Mouse (Mus musculus) liver, embryonic 12.5 days (tissue): ENCODE measurements around the gene Kif19a. TPM values are rescaled to one million over a fixed set of nuclear protein-coding genes. Genes with fewer than 3 reads are reported as not detected.

Experiments
- ATAC-seq: fragments of 200-750 bp; cut with Nextera tagmentation; 2 replicates; pipeline ENCODE4 v1.8.0; 2017; ENCODE audit warnings: moderate number of reproducible peaks, mild to moderate bottlenecking, moderate library complexity
- H3K27ac ChIP-seq: fragments of 300-500 bp; sonication (generic); 2 replicates; pipeline ENCODE4 v1.5.1; 2016; ENCODE audit warnings: mild to moderate bottlenecking
- H3K27me3 ChIP-seq: fragments of 300-500 bp; sonication (generic); replicated peaks from 2 replicates; pipeline ENCODE4 v1.6.1; 2016; ENCODE audit warnings: mild to moderate bottlenecking, moderate library complexity
- H3K36me3 ChIP-seq: fragments of 300-500 bp; sonication (generic); 2 replicates; pipeline ENCODE4 v1.6.1; 2016; ENCODE audit warnings: mild to moderate bottlenecking, moderate library complexity
- H3K4me1 ChIP-seq: fragments of 300-500 bp; sonication (generic); 2 replicates; pipeline ENCODE4 v1.6.1; 2016
- H3K4me2 ChIP-seq: fragments of 300-500 bp; sonication (generic); 2 replicates; pipeline ENCODE4 v1.6.1; 2016; ENCODE audit warnings: mild to moderate bottlenecking, moderate library complexity
- H3K4me3 ChIP-seq: fragments of 300-500 bp; sonication (generic); 2 replicates; pipeline ENCODE4 v1.5.1; 2016; ENCODE audit warnings: mild to moderate bottlenecking, moderate library complexity
- H3K9ac ChIP-seq: fragments of 300-500 bp; sonication (generic); 2 replicates; pipeline ENCODE4 v1.6.1; 2016; ENCODE audit warnings: mild to moderate bottlenecking, moderate library complexity
- H3K9me3 ChIP-seq: fragments of 300-500 bp; sonication (generic); replicated peaks from 2 replicates; pipeline ENCODE4 v1.6.1; 2016; ENCODE audit warnings: mild to moderate bottlenecking, moderate library complexity
- WGBS: fragments of 180-500 bp; shearing (Covaris S2); methylation state at CpG from one replicate; pipeline ENCODE4 v1.1.7; 2016; ENCODE audit not compliant: insufficient replicate concordance; 5-methylcytosine and 5-hydroxymethylcytosine counted together
- polyA plus RNA-seq: library from polyadenylated mRNA; unstranded; fragments of >200 nt; fragmentation: Nextera tagmentation; extraction: Ambion mirVana; gene quantifications from 2 replicates; pipeline ENCODE4 v1.2.1, GENCODE M21; 2016

The Kif19a gene
- polyA plus RNA-seq, 1 experiment from 2014 or later, result not detected

DNA sequence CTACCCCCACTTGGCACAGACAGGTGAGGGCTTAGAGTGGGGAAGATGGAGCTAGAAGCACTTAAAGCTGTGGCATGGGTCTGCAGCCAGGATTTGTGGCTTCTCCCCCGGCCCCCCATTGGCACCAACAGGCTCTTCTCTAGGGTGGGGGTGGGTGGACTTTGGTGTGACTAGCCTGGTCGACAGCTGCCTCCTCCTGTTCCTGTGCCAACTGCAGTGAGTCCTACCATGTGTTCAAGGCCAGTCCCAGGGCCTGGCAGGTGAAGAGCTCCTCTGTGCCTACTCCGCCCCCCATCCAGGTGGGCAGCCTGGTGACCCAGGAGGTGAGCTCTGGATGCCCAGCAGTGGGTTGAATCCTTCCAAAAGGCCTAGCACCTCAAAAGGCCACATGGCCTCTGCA is 22.4 kb downstream of the Kif19a start:
- Histone ChIP-seq H3K4me1 (peaks cover 19% of the 10 kb centered on the region), H3K4me2 (no peak overlapping the region), H3K27ac (no peak overlapping the region), H3K27me3 (peaks cover 100% of the 10 kb centered on the region), H3K9ac (no peak overlapping the region), H3K9me3 (no peaks in the 10 kb centered on the region), H3K4me3 (no peak overlapping the region), H3K36me3 (no peaks in the 10 kb centered on the region)
- ATAC-seq, result no peak
- 55% methylated on average over 3 of the region's 3 CpGs for WGBS

DNA sequence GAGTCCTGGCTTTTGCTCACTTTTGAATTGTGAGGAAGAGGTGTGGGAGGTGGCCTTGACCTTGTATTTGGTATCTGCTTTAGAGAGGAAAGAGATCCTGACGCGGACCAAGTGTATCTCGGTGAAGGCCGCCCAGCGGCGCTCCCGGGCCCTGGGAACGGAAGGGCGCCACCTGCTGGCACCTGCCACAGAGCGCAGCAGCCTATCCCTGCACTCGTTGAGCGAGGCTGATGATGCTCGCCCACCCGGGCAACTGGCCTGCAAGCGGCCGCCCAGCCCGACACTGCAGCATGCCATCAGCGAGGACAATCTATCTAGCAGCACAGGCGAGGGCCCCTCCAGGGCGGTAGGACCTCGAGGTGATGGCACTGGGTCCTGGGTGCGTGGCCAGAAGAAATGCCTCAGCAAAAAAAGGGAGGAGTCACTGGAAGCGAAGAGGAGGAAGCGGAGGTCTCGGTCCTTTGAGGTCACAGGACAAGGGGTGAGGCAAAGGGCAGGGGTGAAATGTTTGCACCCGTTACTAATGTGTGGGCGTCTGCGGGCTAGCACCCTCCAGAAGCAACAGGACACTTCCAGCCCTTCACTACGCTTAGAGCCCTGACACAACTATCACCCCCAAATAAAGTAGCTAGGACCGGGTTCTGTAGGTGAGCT is 24.0 kb downstream of the Kif19a start:
- ATAC-seq, result peak; percentile 56
- 8% methylated on average over 30 of the region's 30 CpGs for WGBS
- H3K9ac ChIP-seq, result no peak overlapping the region
- no peak overlapping the region for H3K4me3 ChIP-seq
- no peak overlapping the region for H3K27ac ChIP-seq
- H3K27me3 ChIP-seq, result peaks cover 100% of the 10 kb centered on the region
- peaks cover 19% of the 10 kb centered on the region for H3K4me1 ChIP-seq
- H3K9me3 ChIP-seq, result no peaks in the 10 kb centered on the region
- H3K4me2 ChIP-seq, result peak overlapping the region; percentile 37; the same call in 1 of the 2 replicates
- H3K36me3 ChIP-seq, result no peaks in the 10 kb centered on the region

DNA sequence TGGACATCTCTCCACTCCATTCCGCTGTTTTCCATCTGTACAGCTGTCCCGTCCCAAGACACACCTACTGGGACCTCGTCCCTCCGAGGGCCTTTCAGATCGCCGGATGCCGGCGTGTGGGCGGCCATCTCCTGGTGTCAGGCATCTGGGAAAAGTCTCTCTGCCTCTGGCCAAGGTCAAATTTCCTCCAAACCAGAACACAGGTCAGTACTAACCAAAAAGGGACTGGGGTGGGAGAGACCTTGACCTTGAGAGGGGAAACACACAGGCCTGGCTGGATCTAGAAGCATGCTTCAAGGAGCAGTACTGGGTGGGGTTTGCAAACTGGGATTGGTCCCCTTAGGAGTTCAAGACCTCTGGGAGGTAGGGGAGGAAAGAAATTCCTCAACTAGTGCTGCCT is 24.5 kb downstream of the Kif19a start:
- Histone ChIP-seq H3K9ac (no peak overlapping the region), H3K4me3 (no peak overlapping the region), H3K4me1 (peaks cover 19% of the 10 kb centered on the region), H3K9me3 (no peaks in the 10 kb centered on the region), H3K36me3 (no peaks in the 10 kb centered on the region), H3K4me2 (no peak overlapping the region), H3K27ac (no peak overlapping the region), H3K27me3 (peaks cover 100% of the 10 kb centered on the region)
- no peak for ATAC-seq
- WGBS, result 54% methylated on average over 9 of the region's 9 CpGs

DNA sequence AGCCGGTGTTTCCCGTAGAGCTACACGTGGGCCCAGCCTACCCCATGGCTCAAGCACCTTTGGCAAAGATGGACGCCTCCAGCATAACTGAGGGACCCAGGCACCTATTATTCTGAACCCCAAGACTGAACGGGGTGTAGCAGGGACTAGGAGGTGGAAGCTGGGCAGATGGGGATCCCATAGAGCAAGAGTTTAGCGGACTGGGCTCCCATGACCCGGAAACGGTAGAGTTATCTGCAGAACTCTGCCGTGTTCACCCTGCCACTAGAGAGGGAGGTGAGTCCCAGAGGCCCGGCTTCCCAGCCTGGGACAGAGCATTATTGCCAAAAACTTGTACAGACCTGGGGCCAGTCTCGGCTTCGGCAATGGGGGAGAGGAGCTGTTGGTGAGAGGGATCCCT is 25.0 kb downstream of the Kif19a start:
- Histone ChIP-seq H3K9me3 (no peaks in the 10 kb centered on the region), H3K36me3 (no peaks in the 10 kb centered on the region), H3K9ac (no peak overlapping the region), H3K4me3 (no peak overlapping the region), H3K27ac (no peak overlapping the region), H3K4me2 (no peak overlapping the region), H3K27me3 (peaks cover 100% of the 10 kb centered on the region), H3K4me1 (peaks cover 19% of the 10 kb centered on the region)
- WGBS, result 44% methylated on average over 12 of the region's 12 CpGs
- no peak for ATAC-seq

DNA sequence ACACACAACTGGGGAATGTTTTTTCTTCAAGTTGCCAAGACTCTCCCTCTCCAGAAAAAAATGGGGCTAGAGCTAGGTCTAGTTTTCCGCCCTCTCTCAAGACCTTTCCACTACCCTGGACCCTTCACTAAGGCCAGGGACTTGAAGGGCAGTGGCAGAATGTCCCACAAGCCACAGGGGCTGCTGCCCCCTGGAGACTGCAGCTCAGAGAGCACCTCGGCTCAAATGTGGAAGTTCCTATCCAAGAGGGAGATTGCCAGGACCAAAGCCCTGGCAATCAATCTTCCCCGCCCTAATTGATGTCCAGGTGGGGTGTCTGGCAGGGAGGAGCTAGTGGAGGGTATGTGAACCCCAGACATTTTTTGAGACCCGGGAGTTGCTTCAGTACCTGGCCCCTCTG is 25.7 kb downstream of the Kif19a start:
- ATAC-seq, result no peak
- 10% methylated on average over 4 of the region's 4 CpGs for WGBS
- Histone ChIP-seq H3K36me3 (no peaks in the 10 kb centered on the region), H3K27ac (no peak overlapping the region), H3K9me3 (no peaks in the 10 kb centered on the region), H3K9ac (no peak overlapping the region), H3K4me2 (no peak overlapping the region), H3K27me3 (peaks cover 100% of the 10 kb centered on the region), H3K4me1 (peaks cover 19% of the 10 kb centered on the region), H3K4me3 (no peak overlapping the region)

DNA sequence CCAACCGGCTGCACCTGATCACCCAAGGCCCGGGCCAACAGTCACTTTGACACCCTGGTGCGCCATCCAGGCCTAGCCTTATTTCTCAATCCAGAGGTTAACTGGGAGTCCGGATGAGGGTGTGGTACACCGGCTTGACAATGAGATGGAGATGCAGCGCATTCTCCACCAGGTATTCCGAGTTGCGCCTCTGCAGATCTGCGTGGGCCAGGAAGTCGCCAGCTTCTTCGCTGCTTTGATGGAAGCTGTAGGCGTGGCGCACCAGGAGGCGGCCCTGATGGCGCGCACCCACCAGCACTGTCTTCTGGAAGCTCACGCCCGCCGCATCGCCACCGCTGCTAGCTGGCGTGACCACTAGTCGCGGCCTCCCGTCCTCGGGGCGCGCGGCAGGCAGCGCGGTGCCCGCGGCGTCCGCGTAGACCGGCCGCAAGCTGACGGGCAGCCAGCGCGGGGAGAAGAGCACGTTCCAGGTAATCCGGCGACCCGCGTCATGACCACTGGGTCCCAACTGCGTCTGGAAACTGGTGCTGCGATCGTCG is 26.2 kb downstream of the Kif19a start:
- H3K4me2 ChIP-seq, result peak overlapping the region; percentile 57
- ATAC-seq, result no peak
- H3K9me3 ChIP-seq, result no peaks in the 10 kb centered on the region
- WGBS, result 5% methylated on average over 50 of the region's 50 CpGs
- peaks cover 100% of the 10 kb centered on the region for H3K27me3 ChIP-seq
- H3K9ac ChIP-seq, result no peak overlapping the region
- peaks cover 19% of the 10 kb centered on the region for H3K4me1 ChIP-seq
- peak overlapping the region; percentile 33 for H3K4me3 ChIP-seq
- H3K27ac ChIP-seq, result no peak overlapping the region
- H3K36me3 ChIP-seq, result no peaks in the 10 kb centered on the region

DNA sequence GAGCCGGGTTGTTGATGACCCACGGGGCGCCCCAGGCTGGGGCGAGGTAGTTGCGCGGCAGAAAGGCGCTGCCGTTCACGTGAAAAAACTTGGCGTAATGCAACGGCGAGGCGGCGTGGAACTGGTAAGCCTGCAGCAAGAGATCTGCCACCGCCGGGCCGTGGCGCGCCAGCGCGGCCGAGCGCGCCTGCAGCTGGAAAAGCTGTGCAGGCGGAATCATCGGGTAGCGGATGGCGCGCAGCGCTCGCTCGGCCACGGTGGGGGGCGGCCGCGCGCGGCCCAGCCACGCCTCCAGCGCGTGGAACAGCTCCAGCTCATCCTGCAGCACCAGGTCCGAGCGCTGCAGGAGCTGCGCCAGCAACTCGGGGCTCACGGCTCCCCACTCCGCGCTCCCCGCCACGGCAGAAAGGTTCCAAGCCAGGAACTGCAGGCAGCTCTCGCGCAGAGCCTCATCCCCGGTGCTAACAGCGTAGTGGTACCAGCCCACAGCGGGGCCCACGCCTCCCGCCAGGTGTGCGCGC is 26.8 kb downstream of the Kif19a start:
- Histone ChIP-seq H3K27me3 (peaks cover 100% of the 10 kb centered on the region), H3K9ac (no peak overlapping the region), H3K4me3 (peak overlapping the region; percentile 33), H3K4me2 (peak overlapping the region; percentile 57), H3K27ac (no peak overlapping the region), H3K9me3 (no peaks in the 10 kb centered on the region), H3K36me3 (no peaks in the 10 kb centered on the region), H3K4me1 (peaks cover 19% of the 10 kb centered on the region)
- ATAC-seq, result no peak
- WGBS, result 3% methylated on average over 59 of the region's 59 CpGs

DNA sequence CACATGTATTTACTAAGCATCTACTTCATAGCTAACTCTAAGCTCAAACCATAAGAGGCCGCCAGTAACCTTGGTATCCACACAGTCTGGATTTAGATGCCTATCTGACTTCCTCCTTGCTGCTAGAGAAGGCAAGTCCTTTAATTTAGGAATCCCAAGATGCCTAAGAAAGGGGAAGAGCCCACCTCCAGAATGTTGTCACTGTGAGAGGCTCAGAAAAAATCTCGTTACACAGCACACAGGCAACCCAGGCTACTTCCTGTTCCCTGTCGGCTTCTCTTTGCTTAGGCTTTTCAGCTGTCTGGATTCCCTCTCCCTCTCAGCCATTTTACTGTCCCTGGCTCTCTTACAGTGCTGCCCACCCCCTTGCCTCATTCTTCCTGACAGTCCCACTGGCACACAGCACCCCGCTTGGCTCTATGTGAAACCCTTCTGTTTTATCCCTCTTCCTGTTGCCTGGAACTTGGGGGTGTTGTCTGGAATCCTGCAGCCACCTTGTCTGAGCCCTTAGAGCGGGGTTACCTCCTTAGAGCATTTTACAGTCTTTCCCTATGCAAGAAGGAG is 27.8 kb downstream of the Kif19a start:
- H3K9ac ChIP-seq, result no peak overlapping the region
- 19% methylated on average over 5 of the region's 5 CpGs for WGBS
- H3K9me3 ChIP-seq, result no peaks in the 10 kb centered on the region
- peaks cover 96% of the 10 kb centered on the region for H3K27me3 ChIP-seq
- no peaks in the 10 kb centered on the region for H3K36me3 ChIP-seq
- no peak overlapping the region for H3K4me3 ChIP-seq
- peaks cover 19% of the 10 kb centered on the region for H3K4me1 ChIP-seq
- no peak overlapping the region for H3K27ac ChIP-seq
- ATAC-seq, result no peak
- H3K4me2 ChIP-seq, result no peak overlapping the region

DNA sequence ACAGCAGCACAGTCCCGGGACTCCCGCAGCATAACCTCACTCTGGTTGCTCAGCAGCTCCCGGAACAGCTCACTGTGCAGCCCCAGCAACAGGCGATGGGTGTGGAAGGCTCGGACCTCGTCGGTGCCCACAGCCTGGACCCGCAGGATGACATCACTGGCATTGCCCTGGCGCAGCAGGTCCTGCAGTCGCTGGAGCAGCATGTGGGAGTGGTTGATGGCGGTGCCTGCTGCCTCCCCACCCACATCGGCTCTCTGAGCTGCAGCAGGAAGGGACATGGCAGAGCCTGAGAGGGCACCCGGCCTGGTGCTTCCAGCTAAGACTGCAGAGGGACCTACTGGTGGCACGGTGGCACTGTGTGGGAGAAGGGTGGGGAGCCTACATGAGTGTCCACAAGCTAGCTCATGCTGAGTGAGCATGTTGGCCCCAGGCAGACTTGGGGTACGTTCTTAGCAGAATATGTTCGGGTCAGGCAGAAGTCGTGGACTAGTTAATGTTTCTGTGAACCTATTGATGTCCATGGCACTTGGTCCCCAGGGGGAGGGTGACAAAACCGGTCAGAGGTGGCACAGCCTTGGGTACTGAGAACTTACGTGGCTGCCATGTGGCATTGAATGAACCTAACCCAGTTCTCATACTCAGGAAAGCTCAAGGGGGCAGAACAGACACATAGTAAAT is 28.8 kb downstream of the Kif19a start:
- Histone ChIP-seq H3K36me3 (no peaks in the 10 kb centered on the region), H3K9ac (no peak overlapping the region), H3K4me2 (no peak overlapping the region), H3K4me3 (no peak overlapping the region), H3K9me3 (no peaks in the 10 kb centered on the region), H3K27me3 (peaks cover 86% of the 10 kb centered on the region), H3K27ac (no peak overlapping the region), H3K4me1 (peaks cover 15% of the 10 kb centered on the region; the same call in 1 of the 2 replicates)
- ATAC-seq, result no peak
- 54% methylated on average over 19 of the region's 19 CpGs for WGBS

DNA sequence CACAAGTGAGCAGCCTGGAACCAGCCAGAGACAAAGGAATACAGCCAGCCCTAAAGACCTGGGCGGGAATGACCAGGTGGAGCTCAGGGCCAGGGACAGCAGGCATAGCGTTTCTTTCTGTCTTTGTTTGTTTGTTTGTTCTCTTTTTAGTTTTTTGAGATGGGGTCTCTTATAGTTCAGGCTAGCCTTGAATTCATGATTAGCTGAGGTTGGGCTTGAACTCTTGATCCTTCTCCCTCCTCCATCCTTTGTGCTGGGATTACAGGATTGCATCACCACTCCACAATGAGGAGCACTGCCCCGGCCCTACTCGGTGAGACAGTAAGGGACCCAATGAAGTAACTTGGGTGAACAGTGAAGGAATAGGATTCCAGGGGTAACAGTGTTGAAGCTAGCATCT is 29.5 kb downstream of the Kif19a start:
- WGBS, result 52% methylated on average over 4 of the region's 4 CpGs
- Histone ChIP-seq H3K9ac (no peak overlapping the region), H3K27ac (no peak overlapping the region), H3K9me3 (no peaks in the 10 kb centered on the region), H3K4me2 (no peak overlapping the region), H3K27me3 (peaks cover 79% of the 10 kb centered on the region), H3K4me3 (no peak overlapping the region), H3K36me3 (no peaks in the 10 kb centered on the region), H3K4me1 (0 out of 2 replicates have a peak, but pooled peaks cover 11% of the 10 kb centered on the region)
- no peak for ATAC-seq

DNA sequence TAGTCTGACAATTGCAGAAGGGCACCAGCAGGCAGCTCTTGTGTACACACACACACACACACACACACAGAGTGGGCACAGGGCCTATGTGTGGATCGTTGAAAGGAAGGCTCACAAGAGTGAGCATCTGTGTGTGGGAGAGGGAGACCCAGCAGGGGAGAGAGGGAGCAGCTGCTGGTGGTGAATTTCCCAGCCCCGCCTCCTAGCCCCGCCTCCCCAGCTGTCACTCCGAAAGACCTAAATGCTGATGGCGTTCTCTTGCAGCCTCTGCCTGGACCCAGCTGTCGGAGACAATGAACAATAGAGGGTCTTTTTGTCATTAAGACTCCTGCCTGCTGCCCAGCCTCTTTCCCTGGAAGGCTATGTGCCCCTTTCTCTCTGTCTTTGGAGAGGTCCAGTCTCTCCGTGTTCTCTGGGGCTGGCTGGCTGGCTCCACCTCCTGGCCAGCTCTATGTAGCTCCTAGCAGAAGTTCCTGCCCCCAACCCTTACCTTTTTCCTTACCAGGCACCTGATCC is 30.1 kb downstream of the Kif19a start:
- Histone ChIP-seq H3K4me3 (0 out of 2 replicates have a peak overlapping the region, but pooled peaks have one; percentile 21), H3K27me3 (peaks cover 73% of the 10 kb centered on the region), H3K9me3 (no peaks in the 10 kb centered on the region), H3K27ac (no peak overlapping the region), H3K36me3 (no peaks in the 10 kb centered on the region), H3K4me2 (peak overlapping the region; percentile 52), H3K4me1 (0 out of 2 replicates have a peak, but pooled peaks cover 11% of the 10 kb centered on the region), H3K9ac (no peak overlapping the region)
- ATAC-seq, result no peak
- 5% methylated on average over 7 of the region's 7 CpGs for WGBS
